Mouse (Mus musculus) intestine, postnatal 0 days (tissue): ENCODE data around the gene Apbb1. TPM values are rescaled to one million over a fixed set of nuclear protein-coding genes. Genes with fewer than 3 reads are reported as not detected.

Source experiments
- ATAC-seq: fragments of 200-750 bp; cut with Nextera tagmentation; 2 replicates; pipeline ENCODE4 v1.8.0; 2017; ENCODE audit warnings: mild to moderate bottlenecking, moderate TSS enrichment, moderate library complexity
- H3K27ac ChIP-seq: fragments of 300-500 bp; sonication (generic); 2 replicates; pipeline ENCODE4 v1.5.1; 2014; ENCODE audit warnings: mild to moderate bottlenecking, low read depth, low read length, moderate library complexity
- H3K27me3 ChIP-seq: fragments of 300-500 bp; sonication (generic); replicated peaks from 2 replicates; pipeline ENCODE4 v1.6.1; 2014; ENCODE audit warnings: low read length, mixed read lengths; ENCODE audit not compliant: control insufficient read depth, insufficient read depth
- H3K36me3 ChIP-seq: fragments of 300-500 bp; sonication (generic); 2 replicates; pipeline ENCODE4 v1.6.1; 2014; ENCODE audit warnings: mild to moderate bottlenecking, moderate library complexity; ENCODE audit not compliant: control insufficient read depth, insufficient read depth
- H3K4me1 ChIP-seq: fragments of 300-500 bp; sonication (generic); replicated peaks from 2 replicates; pipeline ENCODE4 v1.6.1; 2014; ENCODE audit warnings: antibody characterized with exemption, low read length, mixed read lengths; ENCODE audit not compliant: control insufficient read depth, insufficient read depth
- H3K4me2 ChIP-seq: fragments of 300-500 bp; sonication (generic); replicated peaks from 2 replicates; pipeline ENCODE4 v1.6.1; 2014; ENCODE audit warnings: low read depth, mild to moderate bottlenecking, moderate library complexity
- H3K4me3 ChIP-seq: fragments of 300-500 bp; sonication (generic); 2 replicates; pipeline ENCODE4 v1.5.1; 2014; ENCODE audit warnings: low read depth, low read length
- H3K9ac ChIP-seq: fragments of 300-500 bp; sonication (generic); 2 replicates; pipeline ENCODE4 v1.6.1; 2014; ENCODE audit warnings: mild to moderate bottlenecking, low read depth, low read length
- H3K9me3 ChIP-seq: fragments of 300-500 bp; sonication (generic); 2 replicates; pipeline ENCODE4 v1.6.1; 2016; ENCODE audit warnings: mixed run types; ENCODE audit not compliant: control insufficient read depth
- CTCF ChIP-seq: sonication (generic); IDR thresholded peaks from 2 replicates; pipeline ENCODE4 v1.5.1; 2016; ENCODE audit warnings: low read depth, mild to moderate bottlenecking, control low read depth, antibody characterized with exemption, moderate library complexity
- WGBS: fragments of 180-500 bp; shearing (Covaris S2); extraction: QIAGEN DNeasy Blood & Tissue Kit; methylation state at CpG from one replicate; pipeline ENCODE4 v1.1.7; 2014; 5-methylcytosine and 5-hydroxymethylcytosine counted together
- polyA plus RNA-seq: library from polyadenylated mRNA; unstranded; fragments of >200 nt; fragmentation: Nextera tagmentation; extraction: Ambion mirVana; gene quantifications from 2 replicates; pipeline ENCODE4 v1.2.1, GENCODE M21; 2015

Apbb1 gene
- polyA plus RNA-seq, 1 experiment from 2014 or later = 14.0 TPM

GRCm38 (mm10) chr7:105510143-105510542 is 71.3 kb downstream of the Apbb1 start:
- Histone ChIP-seq H3K36me3 (no peaks in the 10 kb centered on the region), H3K4me3 (no peak overlapping the region), H3K4me2 (no peak overlapping the region), H3K27ac (no peak overlapping the region), H3K9ac (no peak overlapping the region), H3K27me3 (no peaks in the 10 kb centered on the region), H3K4me1 (no peaks in the 10 kb centered on the region), H3K9me3 (no peaks in the 10 kb centered on the region)
- no peak for TF ChIP-seq CTCF
- no peak for ATAC-seq
- 76% methylated on average over 5 of the region's 5 CpGs for WGBS

Other genes with a start within 250 kb of the Apbb1 start
- not detected in 2 replicates for gene Olfr690, start 247.5 kb downstream of the Apbb1 start, polyA plus RNA-seq
- not detected in 2 replicates for gene Olfr691, start 239.4 kb downstream of the Apbb1 start, polyA plus RNA-seq
- gene Olfr692, start 213.4 kb downstream of the Apbb1 start, polyA plus RNA-seq = not detected in 2 replicates
- gene Gm5901, start 206.6 kb downstream of the Apbb1 start, polyA plus RNA-seq = not detected in 2 replicates
- gene Fam160a2, start 181.6 kb downstream of the Apbb1 start, polyA plus RNA-seq = 30.5 and 36.9 TPM in 2 replicates
- gene Cnga4, start 177.1 kb downstream of the Apbb1 start, polyA plus RNA-seq = not detected in 2 replicates
- gene Cckbr, start 155.9 kb downstream of the Apbb1 start, polyA plus RNA-seq = 0.09 and 0.17 TPM in 2 replicates
- gene Cavin3, start 99.4 kb downstream of the Apbb1 start, polyA plus RNA-seq = 79.9 and 80.1 TPM in 2 replicates
- gene Smpd1, start 27.3 kb downstream of the Apbb1 start, polyA plus RNA-seq = 22.4 and 25.4 TPM in 2 replicates
- gene Hpx, start 18.5 kb upstream of the Apbb1 start, polyA plus RNA-seq = 0.68 and 1.1 TPM in 2 replicates
- 7.4 and 9.0 TPM in 2 replicates for gene Trim3, start 51.9 kb upstream of the Apbb1 start, polyA plus RNA-seq
- gene Timm10b, start 58.4 kb upstream of the Apbb1 start, polyA plus RNA-seq = 177 and 181 TPM in 2 replicates
- gene Arfip2, start 58.8 kb upstream of the Apbb1 start, polyA plus RNA-seq = 39.9 and 41.9 TPM in 2 replicates
- gene Gm45799, start 58.9 kb upstream of the Apbb1 start, polyA plus RNA-seq = 28.3 and 46.4 TPM in 2 replicates
- 0.09 and 0.51 TPM in 2 replicates for gene Dnhd1, start 69.2 kb upstream of the Apbb1 start, polyA plus RNA-seq
- gene Ilk, start 154.9 kb upstream of the Apbb1 start, polyA plus RNA-seq = 173 and 178 TPM in 2 replicates
- gene Rrp8, start 155.7 kb upstream of the Apbb1 start, polyA plus RNA-seq = 12.7 and 15.0 TPM in 2 replicates
- 164 and 168 TPM in 2 replicates for gene Taf10, start 162.7 kb upstream of the Apbb1 start, polyA plus RNA-seq
- gene Tpp1, start 170.6 kb upstream of the Apbb1 start, polyA plus RNA-seq = 176 and 184 TPM in 2 replicates
- 2.2 and 2.4 TPM in 2 replicates for gene Dchs1, start 206.0 kb upstream of the Apbb1 start, polyA plus RNA-seq
- gene Mrpl17, start 229.4 kb upstream of the Apbb1 start, polyA plus RNA-seq = 255 and 275 TPM in 2 replicates